ENCODE assay signal across 36 mouse cellular contexts in genomic region chr4:149407461-149407860, GRCm38 (mm10). TPM values are rescaled to one million over a fixed set of nuclear protein-coding genes. Genes with fewer than 3 reads are reported as not detected.
A peak's percentile ranks its signal among the peaks of the same experiment; 100 is the strongest.
DNase-seq lines count a peak whose midpoint lies in the region; ATAC-seq and TF ChIP-seq lines count a peak whose summit lies in the region.
"Had no signal": no experiment of that assay in that cellular context is flagged by ENCODE, and none has a peak within 500 bp of the region (broad histone marks: within the 10 kb centered on the region; RNA-seq: fewer than 3 reads in every experiment).

No protein-coding gene starts in this region.

- no peak for TF ChIP-seq EP300 in CH12.LX (IDR thresholded peaks at IDR 0.05; ENCODE audit: low read length)
- no peak for TF ChIP-seq EP300 in liver, postnatal 0 days (IDR thresholded peaks at IDR 0.05; ENCODE audit: low read depth)

- WGBS in intestine, embryonic 16.5 days = 73% methylated on average over 5 of the region's 5 CpGs
- WGBS in intestine, embryonic 15.5 days = 72% methylated on average over 5 of the region's 5 CpGs
- 58% methylated on average over 5 of the region's 5 CpGs for WGBS in liver, postnatal 0 days (ENCODE audit: insufficient replicate concordance)

- peaks cover 16% of the 10 kb centered on the region for H3K79me2 ChIP-seq in CH12.LX (replicated peaks; ENCODE audit: control insufficient read depth, extremely low read depth, insufficient read depth, poor library complexity, severe bottlenecking)

- TF ChIP-seq POLR2A in CH12.LX (IDR thresholded peaks at IDR 0.05; ENCODE audit: low read depth, low read length) = no peak

- no peak for TF ChIP-seq RAD21 in CH12.LX (IDR thresholded peaks at IDR 0.05; ENCODE audit: low read depth, low read length)

- no peaks in the 10 kb centered on the region for H3K27me3 ChIP-seq in intestine, embryonic 16.5 days (replicated peaks; ENCODE audit: control insufficient read depth, insufficient read depth, low read length)
- H3K27me3 ChIP-seq in intestine, embryonic 15.5 days (replicated peaks) = no peaks in the 10 kb centered on the region
- no peaks in the 10 kb centered on the region for H3K27me3 ChIP-seq in CH12.LX (replicated peaks)
- no peaks in the 10 kb centered on the region for H3K27me3 ChIP-seq in liver, postnatal 0 days (ENCODE audit: insufficient read depth, low read length)
- H3K27me3 ChIP-seq: hindbrain, embryonic 13.5 days; limb, embryonic 13.5 days; Patski had no signal

- peak; percentile 55 for DNase-seq in kidney, postnatal 14 days
- DNase-seq in kidney, adult 18-20 months = no peak
- DNase-seq in CH12.LX (ENCODE audit: extremely low read depth) = no peak
- no peak for DNase-seq in liver, postnatal 0 days
- DNase-seq in layer of hippocampus, adult 9-10 months (ENCODE audit: low spot score) = no peak
- DNase-seq: adrenal gland, postnatal 36 days; cerebellum, adult 18-20 months; cerebellum, postnatal 14 days; gastrocnemius, adult 2 months; gastrocnemius, postnatal 36 days; heart, adult 18-20 months; heart, postnatal 4 days; layer of hippocampus, adult 9-11 months; lung, postnatal 36 days; right cerebral cortex, postnatal 25 days; spleen, adult 18-20 months; thymus, postnatal 14 days had no signal

- H3K4me3 ChIP-seq in intestine, embryonic 16.5 days (ENCODE audit: low read length) = no peak overlapping the region
- H3K4me3 ChIP-seq in intestine, embryonic 15.5 days (replicated peaks) = no peak overlapping the region
- no peak overlapping the region for H3K4me3 ChIP-seq in CH12.LX (replicated peaks in 1 of 3; ENCODE audit: low read depth in 2 of 3, low read length in 2 of 3, poor library complexity in 1 of 3)
- no peak overlapping the region for H3K4me3 ChIP-seq in liver, postnatal 0 days (ENCODE audit: low read depth, low read length)
- H3K4me3 ChIP-seq: erythroblast, embryonic 14.5 days; gastrocnemius, adult 2 months; hindbrain, embryonic 13.5 days; limb, embryonic 13.5 days had no signal

- dilution Hi-C loops in CH12.LX (cut with MboI; ENCODE audit: extremely low pct_ligation_motif_present, extremely low pct_unique_long_range_greater_than_20kb, low sequenced_read_pairs) = no loop called here

- in situ Hi-C loops in CH12.LX (cut with MboI; ENCODE audit: low pct_ligation_motif_present, low pct_unique_long_range_greater_than_20kb, low sequenced_read_pairs) = no loop called here

- no peak overlapping the region for H3K9ac ChIP-seq in intestine, embryonic 16.5 days (ENCODE audit: low read depth, low read length)
- H3K9ac ChIP-seq in intestine, embryonic 15.5 days = no peak overlapping the region
- H3K9ac ChIP-seq in CH12.LX (ENCODE audit: insufficient read depth, low read depth) = no peak overlapping the region
- no peak overlapping the region for H3K9ac ChIP-seq in liver, postnatal 0 days (replicated peaks)
- H3K9ac ChIP-seq: hindbrain, embryonic 13.5 days; limb, embryonic 13.5 days had no signal

- H3K9me3 ChIP-seq in intestine, embryonic 16.5 days (ENCODE audit: control insufficient read depth, low read length) = no peaks in the 10 kb centered on the region
- no peaks in the 10 kb centered on the region for H3K9me3 ChIP-seq in intestine, embryonic 15.5 days
- no peaks in the 10 kb centered on the region for H3K9me3 ChIP-seq in CH12.LX (replicated peaks; ENCODE audit: low read length)
- no peaks in the 10 kb centered on the region for H3K9me3 ChIP-seq in liver, postnatal 0 days (ENCODE audit: low read length)
- H3K9me3 ChIP-seq: hindbrain, embryonic 13.5 days; limb, embryonic 13.5 days had no signal

- peaks cover 5% of the 10 kb centered on the region for H3K36me3 ChIP-seq in intestine, embryonic 16.5 days (ENCODE audit: control insufficient read depth, insufficient read depth, low read length)
- no peaks in the 10 kb centered on the region; the same call in 1 of the 2 replicates for H3K36me3 ChIP-seq in intestine, embryonic 15.5 days
- H3K36me3 ChIP-seq in CH12.LX (replicated peaks in 1 of 2; ENCODE audit: control insufficient read depth in 1 of 2, insufficient read depth in 1 of 2, low read length in 1 of 2) = peaks cover 3 to 59% of the 10 kb centered on the region in 2 experiments
- H3K36me3 ChIP-seq in liver, postnatal 0 days (replicated peaks; ENCODE audit: insufficient read depth, low read length) = 0 out of 2 replicates have a peak, but pooled peaks cover 11% of the 10 kb centered on the region

- no peak overlapping the region for H3K4me2 ChIP-seq in intestine, embryonic 16.5 days (ENCODE audit: low read depth, low read length)
- H3K4me2 ChIP-seq in intestine, embryonic 15.5 days (replicated peaks) = no peak overlapping the region
- H3K4me2 ChIP-seq in CH12.LX (ENCODE audit: insufficient read depth, low read depth, poor library complexity, severe bottlenecking) = no peak overlapping the region
- no peak overlapping the region for H3K4me2 ChIP-seq in liver, postnatal 0 days (ENCODE audit: low read depth, low read length)
- H3K4me2 ChIP-seq: heart, embryonic 11.5 days; hindbrain, embryonic 13.5 days; limb, embryonic 13.5 days; midbrain, embryonic 11.5 days had no signal

- no peak for TF ChIP-seq CTCF in CH12.LX (conservative IDR thresholded peaks at IDR 0.05 in 1 of 2, IDR thresholded peaks at IDR 0.05 in 1 of 2; ENCODE audit: low read depth in 2 of 2, low read length in 2 of 2)
- TF ChIP-seq CTCF in liver, postnatal 0 days (IDR thresholded peaks at IDR 0.05; ENCODE audit: low read depth) = no peak

- H3K27ac ChIP-seq in intestine, embryonic 16.5 days (ENCODE audit: low read length) = peak overlapping the region; percentile 16; the same call in 1 of the 2 replicates
- H3K27ac ChIP-seq in intestine, embryonic 15.5 days = no peak overlapping the region
- H3K27ac ChIP-seq in CH12.LX (ENCODE audit: insufficient read depth, low read depth) = no peak overlapping the region
- H3K27ac ChIP-seq in liver, postnatal 0 days (ENCODE audit: low read depth) = no peak overlapping the region
- H3K27ac ChIP-seq: gastrocnemius, adult 2 months; hindbrain, embryonic 13.5 days; limb, embryonic 13.5 days had no signal

- H3K4me1 ChIP-seq in intestine, embryonic 16.5 days (ENCODE audit: control insufficient read depth, insufficient read depth, low read length) = peaks cover 25% of the 10 kb centered on the region
- H3K4me1 ChIP-seq in intestine, embryonic 15.5 days (replicated peaks) = peaks cover 24% of the 10 kb centered on the region
- peaks cover 27 to 58% of the 10 kb centered on the region in 2 experiments for H3K4me1 ChIP-seq in CH12.LX (ENCODE audit: control insufficient read depth in 1 of 2, insufficient read depth in 2 of 2)
- peaks cover 12% of the 10 kb centered on the region for H3K4me1 ChIP-seq in liver, postnatal 0 days (ENCODE audit: insufficient read depth)

- no peak for ATAC-seq in intestine, embryonic 16.5 days
- no peak for ATAC-seq in intestine, embryonic 15.5 days
- peak; percentile 22; the same call in 1 of the 2 replicates for ATAC-seq in liver, postnatal 0 days
- ATAC-seq: forebrain, embryonic 16.5 days; midbrain, embryonic 16.5 days; Patski had no signal

TF ChIP-seq in CH12.LX, 34 proteins besides CTCF, POLR2A, EP300 and RAD21:
- TF ChIP-seq MAFK (IDR thresholded peaks at IDR 0.05; ENCODE audit: insufficient replicate concordance, low read length) = 0 out of 2 replicates have a peak, but pooled peaks have one; percentile 27
- no peak for TF ChIP-seq E2F4 (IDR thresholded peaks at IDR 0.05; ENCODE audit: insufficient replicate concordance, low read depth, low read length)

RNA-seq across cellular contexts. Expression of gene Ube4b, which starts 19.1 kb away (rescaled TPM):
- polyA plus RNA-seq in intestine, embryonic 16.5 days (2015; fragmentation: Nextera tagmentation; extraction: Ambion mirVana) = 31.1 and 34.4 TPM in 2 replicates
- 34.3 and 39.0 TPM in 2 replicates for polyA plus RNA-seq in intestine, embryonic 15.5 days (2015; fragmentation: Nextera tagmentation; extraction: Ambion mirVana)
- total RNA-seq in CH12.LX (2012; rRNA removed) (35.3 and 41.6 TPM in 2 replicates), CH12.LX (2014; rRNA removed) (13.1 and 14.3 TPM in 2 replicates)
- polyA plus RNA-seq in CH12.LX (2012; ENCODE audit: insufficient read length, low read depth) = 47.9 and 60.0 TPM in 2 replicates
- 11.9 and 12.7 TPM in 2 replicates for polyA plus RNA-seq in liver, postnatal 0 days (2015; fragmentation: Nextera tagmentation; extraction: Ambion mirVana)

RNA-seq across cellular contexts. Expression of gene Rbp7, which starts 47.3 kb away (rescaled TPM):
- 1.9 and 2.2 TPM in 2 replicates for polyA plus RNA-seq in intestine, embryonic 16.5 days (2015; fragmentation: Nextera tagmentation; extraction: Ambion mirVana)
- 1.6 and 1.8 TPM in 2 replicates for polyA plus RNA-seq in intestine, embryonic 15.5 days (2015; fragmentation: Nextera tagmentation; extraction: Ambion mirVana)
- not detected in 2 replicates for total RNA-seq in CH12.LX (2012; rRNA removed)
- total RNA-seq in CH12.LX (2014; rRNA removed) = not detected in 2 replicates
- polyA plus RNA-seq in CH12.LX (2012; ENCODE audit: insufficient read length, low read depth) = not detected in 2 replicates
- polyA plus RNA-seq in liver, postnatal 0 days (2015; fragmentation: Nextera tagmentation; extraction: Ambion mirVana) = 0.21 TPM in 1 of 2 replicates, not detected in the other
- total RNA-seq: left cerebral cortex, adult 18-20 months; left cerebral cortex, postnatal 14 days; megakaryocyte, adult 5-6 weeks; MEL; neutrophil, adult 5-6 weeks had no signal
- polyA plus RNA-seq: brain, embryonic 14.5 days; C2C12; erythroblast, embryonic 14.5 days; forebrain, embryonic 11.5 days; forebrain, embryonic 16.5 days; hindbrain, embryonic 13.5 days; midbrain, embryonic 11.5 days; neural tube, embryonic 11.5 days; Patski had no signal
